Mouse (Mus musculus) left cerebral cortex, adult 2 months (tissue): ENCODE measurements around the gene Mast1. TPM values are rescaled to one million over a fixed set of nuclear protein-coding genes. Genes with fewer than 3 reads are reported as not detected.

Experiments used
- DNase-seq, 2 experiments: peaks; one replicate each; pipeline ENCODE4 v3.0.0; 2021 to 2022; ENCODE audit warnings: low spot score in 2 of 2, mixed read lengths in 1 of 2; ENCODE audit errors: extremely low spot score in 1 of 2
- H3K27ac ChIP-seq: fragments of 200-600 bp; 2 replicates; pipeline ENCODE4 v1.8.1; 2022
- H3K4me3 ChIP-seq: fragments of 200-600 bp; 2 replicates; pipeline ENCODE4 v1.8.1; 2022
- CTCF ChIP-seq: fragments of 200-600 bp; IDR thresholded peaks from 2 replicates; pipeline ENCODE4 v1.8.1; 2022; ENCODE audit warnings: antibody characterized with exemption, mild to moderate bottlenecking, moderate library complexity
- intact Hi-C: fragments of 180-260 bp; cut with DNase I; formaldehyde crosslinking; loops from one replicate; pipeline ENCODE4 v1.15.1; 2025
- total RNA-seq, 2 experiments: library from RNA; stranded (reverse); gene quantifications; 2 replicates each; pipeline ENCODE4 v1.2.3; 2021

The Mast1 gene
- total RNA-seq, 2 experiments from 2014 or later: 89.4 to 95.7 TPM

- no peak for DNase-seq
- intact Hi-C loops: no loop called here
- peak overlapping the region; percentile 62; the same call in 1 of the 2 replicates for H3K27ac ChIP-seq
- peak overlapping the region; percentile 63 for H3K4me3 ChIP-seq
- no peak for TF ChIP-seq CTCF
These were observed 34.7 kb downstream of the Mast1 start for GRCm38 (mm10) chr8:84902367-84902919.

- peak within 1 kb of the TSS; percentile 63 for H3K4me3 ChIP-seq
- TF ChIP-seq CTCF: no peak
- peak within 1 kb of the TSS; percentile 62; the same call in 1 of the 2 replicates for H3K27ac ChIP-seq
- DNase-seq: no peak
- intact Hi-C loops: no loop called here
These were observed 35.4 kb downstream of the Mast1 start, which contains the start of gene Klf1 for GRCm38 (mm10) chr8:84901752-84902151. Gene Klf1 (plus strand): TSS chr8:84901928.

GRCm38 (mm10) chr8:84901071-84901470 lies 36.1 kb downstream of the Mast1 start:
- no peak for TF ChIP-seq CTCF
- Histone ChIP-seq H3K4me3 (no peak overlapping the region), H3K27ac (no peak overlapping the region)
- intact Hi-C loops: no loop called here
- DNase-seq: no peak

- intact Hi-C loops: no loop called here
- Histone ChIP-seq H3K4me3 (no peak overlapping the region), H3K27ac (no peak overlapping the region)
- no peak for DNase-seq
- no peak for TF ChIP-seq CTCF
These were observed 41.2 kb downstream of the Mast1 start for GRCm38 (mm10) chr8:84895963-84896362.

GRCm38 (mm10) chr8:84893709-84894134 lies 43.4 kb downstream of the Mast1 start, which contains the start of gene Gcdh:
Gene Gcdh (minus strand): TSS chr8:84893921.
- H3K4me3 ChIP-seq: peak within 1 kb of the TSS; percentile 81
- peak; percentile 87 to 89 for DNase-seq
- no peak for TF ChIP-seq CTCF
- intact Hi-C loops: loop anchor here (2.0 to 5.0 kb wide), 2 partner anchors 15 to 36 kb away; partner anchors contain the start of gene Farsa
- peak within 1 kb of the TSS; percentile 49; the same call in 1 of the 2 replicates for H3K27ac ChIP-seq

GRCm38 (mm10) chr8:84892993-84893708 lies 44.0 kb downstream of the Mast1 start:
- intact Hi-C loops: loop anchor here (2.0 to 5.0 kb wide), 2 partner anchors 14 to 36 kb away; partner anchors contain the start of gene Farsa
- Histone ChIP-seq H3K27ac (peak overlapping the region; percentile 49; the same call in 1 of the 2 replicates), H3K4me3 (peak overlapping the region; percentile 81)
- TF ChIP-seq CTCF: no peak
- no peak for DNase-seq

GRCm38 (mm10) chr8:84889141-84889540 lies 48.0 kb downstream of the Mast1 start:
- DNase-seq: no peak
- intact Hi-C loops: no loop called here
- Histone ChIP-seq H3K4me3 (no peak overlapping the region), H3K27ac (no peak overlapping the region)
- TF ChIP-seq CTCF: no peak

GRCm38 (mm10) chr8:84888280-84888679 lies 48.9 kb downstream of the Mast1 start:
- TF ChIP-seq CTCF: no peak
- no peak overlapping the region for H3K27ac ChIP-seq
- DNase-seq: no peak
- no peak overlapping the region for H3K4me3 ChIP-seq
- intact Hi-C loops: no loop called here

- Histone ChIP-seq H3K27ac (no peak overlapping the region), H3K4me3 (no peak overlapping the region)
- TF ChIP-seq CTCF: no peak
- DNase-seq: no peak
- intact Hi-C loops: no loop called here
These were observed 52.4 kb downstream of the Mast1 start for GRCm38 (mm10) chr8:84884728-84885127.

- no peak for TF ChIP-seq CTCF
- no peak for DNase-seq
- no peak overlapping the region for H3K27ac ChIP-seq
- intact Hi-C loops: loop anchor here (2.0 kb wide), 1 partner anchor 14 kb away; the partner anchor contains the start of gene Gcdh
- H3K4me3 ChIP-seq: no peak overlapping the region
These were observed 58.2 kb downstream of the Mast1 start for GRCm38 (mm10) chr8:84878915-84879314.

GRCm38 (mm10) chr8:84877297-84878035 lies 59.7 kb downstream of the Mast1 start:
- no peak for DNase-seq
- intact Hi-C loops: loop anchor here (2.0 kb wide), 1 partner anchor 15 kb away; the partner anchor contains the start of gene Gcdh
- no peak overlapping the region for H3K27ac ChIP-seq
- H3K4me3 ChIP-seq: no peak overlapping the region
- TF ChIP-seq CTCF: no peak

GRCm38 (mm10) chr8:84874339-84874738 lies 62.8 kb downstream of the Mast1 start:
- Histone ChIP-seq H3K4me3 (no peak overlapping the region), H3K27ac (no peak overlapping the region)
- no peak for DNase-seq
- no peak for TF ChIP-seq CTCF
- intact Hi-C loops: no loop called here
